Mouse (Mus musculus): ENCODE results near the gene Gm19668. TPM values are rescaled to one million over a fixed set of nuclear protein-coding genes. Genes with fewer than 3 reads are reported as not detected.
"Not testable (repeated sequence)": the region's sequence is repeated elsewhere in the genome, so short reads cannot be mapped to it uniquely, and the experiment has no call there.

Gm19668 gene
- polyA plus RNA-seq, 1 experiment from 2014 or later, result not detected

DNA sequence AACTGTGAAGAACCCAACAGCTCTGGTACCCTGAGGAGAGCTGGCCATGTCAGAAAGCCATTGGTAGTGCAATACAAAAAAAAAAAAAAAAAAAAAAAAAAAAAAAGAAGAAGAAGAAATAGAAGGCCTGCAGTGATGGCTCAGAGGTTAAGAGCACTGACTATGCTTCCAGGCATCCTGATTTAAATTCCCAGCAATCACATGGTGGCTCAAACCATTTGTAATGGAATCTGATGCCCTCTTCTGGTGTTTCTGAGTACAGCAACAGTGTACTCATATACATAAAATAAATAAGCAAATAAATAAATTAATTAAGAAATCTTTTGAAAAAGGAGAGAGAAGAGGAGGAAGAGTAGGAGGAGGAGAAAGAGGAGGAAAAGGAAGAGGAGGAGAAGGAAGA, 45.5 kb downstream of the Gm19668 start:
- no peak for ATAC-seq (ENCODE audit: insufficient number of reproducible peaks, insufficient read depth, low FRiP score, low read depth)
- Histone ChIP-seq H3K9me3 (ENCODE audit: control insufficient read depth, low read depth, low read length) (no peaks in the 10 kb centered on the region), H3K27ac (ENCODE audit: low read length) (no peak overlapping the region), H3K36me3 (ENCODE audit: control insufficient read depth, insufficient read depth, low read length) (no peaks in the 10 kb centered on the region), H3K4me2 (replicated peaks; ENCODE audit: low read depth, low read length) (no peak overlapping the region), H3K4me1 (ENCODE audit: control insufficient read depth, insufficient read depth, low read length) (no peaks in the 10 kb centered on the region), H3K4me3 (ENCODE audit: low read depth, low read length) (no peak overlapping the region), H3K9ac (replicated peaks; ENCODE audit: low read depth, low read length) (no peak overlapping the region), H3K27me3 (ENCODE audit: control insufficient read depth, insufficient read depth, low read length) (no peaks in the 10 kb centered on the region)

DNA sequence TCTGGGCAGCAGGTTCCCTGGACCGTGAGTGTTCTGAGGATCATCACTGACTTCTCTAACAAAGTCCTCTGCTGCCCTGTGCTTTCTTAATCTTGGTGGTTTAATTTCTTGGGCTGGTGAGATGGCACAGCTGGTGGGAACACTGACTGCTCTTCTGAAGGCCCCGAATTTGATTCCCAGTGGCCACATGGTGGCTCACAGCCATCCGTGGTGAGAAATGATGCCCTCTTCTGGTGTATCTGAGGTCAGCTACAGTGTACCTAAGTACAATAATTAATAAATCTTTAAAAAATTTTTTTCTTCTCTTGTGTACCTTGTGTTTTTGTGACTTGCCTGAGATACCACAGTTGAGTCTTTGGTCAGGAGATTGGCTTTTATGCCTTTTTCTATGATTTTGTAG, 46.6 kb downstream of the Gm19668 start:
- H3K4me3 ChIP-seq (ENCODE audit: low read depth, low read length); H3K27me3 ChIP-seq (ENCODE audit: control insufficient read depth, insufficient read depth, low read length): not testable (repeated sequence)

DNA sequence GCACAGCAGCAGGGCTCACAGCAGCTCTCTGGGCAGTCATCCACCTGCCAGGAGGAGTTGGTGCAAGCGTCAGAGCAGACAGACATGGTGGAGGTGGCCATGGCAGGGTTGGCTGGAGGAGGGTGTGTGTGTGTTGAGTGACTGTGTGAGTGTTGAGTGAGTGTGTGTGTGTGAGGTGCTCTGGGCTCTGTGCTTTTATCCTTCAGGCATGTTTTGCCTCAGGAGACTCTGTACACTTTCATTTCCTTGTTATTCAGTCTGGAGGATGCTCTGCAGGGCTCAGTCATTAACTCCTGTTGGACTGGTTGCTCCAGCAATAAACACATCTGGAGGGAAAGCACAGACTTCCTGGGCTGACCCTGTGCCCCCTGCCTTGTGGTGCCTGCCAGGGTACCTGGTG, 47.7 kb downstream of the Gm19668 start, which contains the start of gene Gm9736:
Gene Gm9736, minus strand, starts transcription at position 101 of the 400 bp plus-strand sequence.
- H3K9ac ChIP-seq (replicated peaks; ENCODE audit: low read depth, low read length); H3K4me1 ChIP-seq (ENCODE audit: control insufficient read depth, insufficient read depth, low read length); H3K4me3 ChIP-seq (ENCODE audit: low read depth, low read length); H3K9me3 ChIP-seq (ENCODE audit: control insufficient read depth, low read depth, low read length); H3K27ac ChIP-seq (ENCODE audit: low read length); H3K4me2 ChIP-seq (replicated peaks; ENCODE audit: low read depth, low read length); H3K36me3 ChIP-seq (ENCODE audit: control insufficient read depth, insufficient read depth, low read length); H3K27me3 ChIP-seq (ENCODE audit: control insufficient read depth, insufficient read depth, low read length); ATAC-seq (ENCODE audit: insufficient number of reproducible peaks, insufficient read depth, low FRiP score, low read depth): not testable (repeated sequence)
- WGBS, result 40% methylated on average over 1 of the region's 1 CpGs

More for the DNA sequence above, 46.6 kb downstream of the Gm19668 start:
- ATAC-seq (ENCODE audit: insufficient number of reproducible peaks, insufficient read depth, low FRiP score, low read depth); H3K36me3 ChIP-seq (ENCODE audit: control insufficient read depth, insufficient read depth, low read length); H3K4me1 ChIP-seq (ENCODE audit: control insufficient read depth, insufficient read depth, low read length); H3K4me2 ChIP-seq (replicated peaks; ENCODE audit: low read depth, low read length); H3K9ac ChIP-seq (replicated peaks; ENCODE audit: low read depth, low read length); H3K27ac ChIP-seq (ENCODE audit: low read length); H3K9me3 ChIP-seq (ENCODE audit: control insufficient read depth, low read depth, low read length): not testable (repeated sequence)
- 59% methylated on average over 3 of the region's 3 CpGs for WGBS

DNA sequence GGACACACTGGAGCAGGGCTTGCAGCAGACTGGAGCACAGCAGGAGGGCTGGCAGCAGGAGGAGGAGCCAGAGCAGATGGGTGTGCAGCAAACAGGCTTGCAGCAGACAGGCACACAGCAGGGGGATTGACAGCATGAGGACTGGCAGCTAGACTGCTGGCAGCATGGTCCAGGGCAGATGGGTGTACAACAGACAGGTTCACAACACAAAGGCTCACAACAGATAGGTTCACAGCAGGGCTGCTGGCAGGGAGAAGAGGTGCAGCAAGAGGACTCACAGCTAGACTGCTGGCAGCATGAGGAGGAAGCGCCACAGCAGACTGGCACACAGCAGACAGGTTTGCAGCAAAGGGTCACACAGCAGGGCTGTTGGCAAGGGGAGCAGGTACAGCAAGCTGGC, 48.2 kb downstream of the Gm19668 start:
- H3K4me3 ChIP-seq (ENCODE audit: low read depth, low read length); H3K36me3 ChIP-seq (ENCODE audit: control insufficient read depth, insufficient read depth, low read length); H3K27ac ChIP-seq (ENCODE audit: low read length); H3K4me1 ChIP-seq (ENCODE audit: control insufficient read depth, insufficient read depth, low read length); ATAC-seq (ENCODE audit: insufficient number of reproducible peaks, insufficient read depth, low FRiP score, low read depth); H3K9me3 ChIP-seq (ENCODE audit: control insufficient read depth, low read depth, low read length); H3K27me3 ChIP-seq (ENCODE audit: control insufficient read depth, insufficient read depth, low read length); H3K4me2 ChIP-seq (replicated peaks; ENCODE audit: low read depth, low read length); H3K9ac ChIP-seq (replicated peaks; ENCODE audit: low read depth, low read length): not testable (repeated sequence)
- WGBS, result 79% methylated on average over 1 of the region's 1 CpGs

Other genes starting within 250 kb of the Gm19668 start
- 198 and 200 TPM in 2 replicates for gene Pttg1ip, start 217.4 kb downstream of the Gm19668 start, polyA plus RNA-seq (2014; fragmentation: Nextera tagmentation; extraction: Ambion mirVana)
- 324 and 346 TPM in 2 replicates for gene Sumo3, start 193.0 kb downstream of the Gm19668 start, polyA plus RNA-seq (2014; fragmentation: Nextera tagmentation; extraction: Ambion mirVana)
- 6.5 TPM in 1 of 2 replicates, not detected in the other for gene Gm49325, start 192.9 kb downstream of the Gm19668 start, polyA plus RNA-seq (2014; fragmentation: Nextera tagmentation; extraction: Ambion mirVana)
- 41.5 and 44.3 TPM in 2 replicates for gene Ube2g2, start 176.9 kb downstream of the Gm19668 start, polyA plus RNA-seq (2014; fragmentation: Nextera tagmentation; extraction: Ambion mirVana)
- gene Tspear, start 112.6 kb downstream of the Gm19668 start, polyA plus RNA-seq (2014; fragmentation: Nextera tagmentation; extraction: Ambion mirVana), result 0.71 and 1.2 TPM in 2 replicates
- gene Gm19402, start 108.4 kb downstream of the Gm19668 start, polyA plus RNA-seq (2014; fragmentation: Nextera tagmentation; extraction: Ambion mirVana), result not detected in 2 replicates
- gene Gm9508, start 101.9 kb downstream of the Gm19668 start, polyA plus RNA-seq (2014; fragmentation: Nextera tagmentation; extraction: Ambion mirVana), result not detected in 2 replicates
- not detected in 2 replicates for gene Gm10272, start 92.5 kb downstream of the Gm19668 start, polyA plus RNA-seq (2014; fragmentation: Nextera tagmentation; extraction: Ambion mirVana)
- gene Gm10024, start 87.7 kb downstream of the Gm19668 start, polyA plus RNA-seq (2014; fragmentation: Nextera tagmentation; extraction: Ambion mirVana), result not detected in 2 replicates
- gene Gm10142, start 83.3 kb downstream of the Gm19668 start, polyA plus RNA-seq (2014; fragmentation: Nextera tagmentation; extraction: Ambion mirVana), result not detected in 2 replicates
- gene Krtap12-1, start 78.5 kb downstream of the Gm19668 start, polyA plus RNA-seq (2014; fragmentation: Nextera tagmentation; extraction: Ambion mirVana), result not detected in 2 replicates
- gene Gm10100, start 72.6 kb downstream of the Gm19668 start, polyA plus RNA-seq (2014; fragmentation: Nextera tagmentation; extraction: Ambion mirVana), result not detected in 2 replicates
- gene Gm18596, start 56.5 kb downstream of the Gm19668 start, polyA plus RNA-seq (2014; fragmentation: Nextera tagmentation; extraction: Ambion mirVana), result not detected in 2 replicates
- gene Gm9736, start 47.8 kb downstream of the Gm19668 start, polyA plus RNA-seq (2014; fragmentation: Nextera tagmentation; extraction: Ambion mirVana), result not detected in 2 replicates
- not detected in 2 replicates for gene Gm3233, start 39.5 kb downstream of the Gm19668 start, polyA plus RNA-seq (2014; fragmentation: Nextera tagmentation; extraction: Ambion mirVana)
- not detected in 2 replicates for gene Gm3238, start 27.8 kb downstream of the Gm19668 start, polyA plus RNA-seq (2014; fragmentation: Nextera tagmentation; extraction: Ambion mirVana)
- not detected in 2 replicates for gene Gm7138, start 22.2 kb downstream of the Gm19668 start, polyA plus RNA-seq (2014; fragmentation: Nextera tagmentation; extraction: Ambion mirVana)
- not detected in 2 replicates for gene Gm3250, start 16.6 kb downstream of the Gm19668 start, polyA plus RNA-seq (2014; fragmentation: Nextera tagmentation; extraction: Ambion mirVana)
- gene Gm7137, start 10.9 kb downstream of the Gm19668 start, polyA plus RNA-seq (2014; fragmentation: Nextera tagmentation; extraction: Ambion mirVana), result not detected in 2 replicates
- gene Gm9639, start 4.1 kb downstream of the Gm19668 start, polyA plus RNA-seq (2014; fragmentation: Nextera tagmentation; extraction: Ambion mirVana), result not detected in 2 replicates
- not detected in 2 replicates for gene Gm9507, start 12.7 kb upstream of the Gm19668 start, polyA plus RNA-seq (2014; fragmentation: Nextera tagmentation; extraction: Ambion mirVana)
- not detected in 2 replicates for gene Gm2696, start 15.5 kb upstream of the Gm19668 start, polyA plus RNA-seq (2014; fragmentation: Nextera tagmentation; extraction: Ambion mirVana)
- gene Krtap10-4, start 28.0 kb upstream of the Gm19668 start, polyA plus RNA-seq (2014; fragmentation: Nextera tagmentation; extraction: Ambion mirVana), result not detected in 2 replicates
- not detected in 2 replicates for gene Krtap10-10, start 36.8 kb upstream of the Gm19668 start, polyA plus RNA-seq (2014; fragmentation: Nextera tagmentation; extraction: Ambion mirVana)
- not detected in 2 replicates for gene Gm36176, start 47.7 kb upstream of the Gm19668 start, polyA plus RNA-seq (2014; fragmentation: Nextera tagmentation; extraction: Ambion mirVana)
- gene Gm10318, start 53.7 kb upstream of the Gm19668 start, polyA plus RNA-seq (2014; fragmentation: Nextera tagmentation; extraction: Ambion mirVana), result not detected in 2 replicates
- not detected in 2 replicates for gene Gm3285, start 62.8 kb upstream of the Gm19668 start, polyA plus RNA-seq (2014; fragmentation: Nextera tagmentation; extraction: Ambion mirVana)
- gene Lrrc3, start 103.4 kb upstream of the Gm19668 start, polyA plus RNA-seq (2014; fragmentation: Nextera tagmentation; extraction: Ambion mirVana), result 5.4 and 6.7 TPM in 2 replicates
- 1.5 TPM in 2 replicates for gene Trpm2, start 171.4 kb upstream of the Gm19668 start, polyA plus RNA-seq (2014; fragmentation: Nextera tagmentation; extraction: Ambion mirVana)
- 36.7 and 38.1 TPM in 2 replicates for gene 1810043G02Rik, start 179.4 kb upstream of the Gm19668 start, polyA plus RNA-seq (2014; fragmentation: Nextera tagmentation; extraction: Ambion mirVana)
- 161 and 196 TPM in 2 replicates for gene Pfkl, start 210.9 kb upstream of the Gm19668 start, polyA plus RNA-seq (2014; fragmentation: Nextera tagmentation; extraction: Ambion mirVana)
- gene Dnmt3l, start 242.8 kb upstream of the Gm19668 start, polyA plus RNA-seq (2014; fragmentation: Nextera tagmentation; extraction: Ambion mirVana), result 0.71 TPM in 1 of 2 replicates, not detected in the other
- gene Aire, start 244.5 kb upstream of the Gm19668 start, polyA plus RNA-seq (2014; fragmentation: Nextera tagmentation; extraction: Ambion mirVana), result 0.27 and 0.56 TPM in 2 replicates

All from stomach, embryonic 14.5 days (tissue).